Mouse (Mus musculus) stomach, embryonic 16.5 days (tissue): ENCODE results near the gene Reep6. TPM values are rescaled to one million over a fixed set of nuclear protein-coding genes. Genes with fewer than 3 reads are reported as not detected.

Source experiments
- ATAC-seq: fragments of 200-750 bp; cut with Nextera tagmentation; 2 replicates; pipeline ENCODE4 v1.8.0; 2017; ENCODE audit warnings: moderate number of reproducible peaks, moderate TSS enrichment; ENCODE audit not compliant: insufficient read depth, low FRiP score
- H3K27ac ChIP-seq: fragments of 300-500 bp; sonication (generic); 2 replicates; pipeline ENCODE4 v1.5.1; 2014; ENCODE audit warnings: low read length
- H3K27me3 ChIP-seq: fragments of 300-500 bp; sonication (generic); 2 replicates; pipeline ENCODE4 v1.6.1; 2014; ENCODE audit warnings: low read length, control low read depth, mixed read lengths; ENCODE audit not compliant: control insufficient read depth, insufficient read depth
- H3K36me3 ChIP-seq: fragments of 300-500 bp; sonication (generic); 2 replicates; pipeline ENCODE4 v1.6.1; 2014; ENCODE audit warnings: low read length; ENCODE audit not compliant: control insufficient read depth, insufficient read depth
- H3K4me1 ChIP-seq: fragments of 300-500 bp; sonication (generic); 2 replicates; pipeline ENCODE4 v1.6.1; 2014; ENCODE audit warnings: low read length, control low read depth, mixed read lengths; ENCODE audit not compliant: control insufficient read depth, insufficient read depth
- H3K4me2 ChIP-seq: fragments of 300-500 bp; sonication (generic); 2 replicates; pipeline ENCODE4 v1.6.1; 2014; ENCODE audit warnings: low read depth, low read length, mixed read lengths
- H3K4me3 ChIP-seq: fragments of 300-500 bp; sonication (generic); replicated peaks from 2 replicates; pipeline ENCODE4 v1.5.1; 2014; ENCODE audit warnings: mild to moderate bottlenecking, low read length
- H3K9ac ChIP-seq: fragments of 300-500 bp; sonication (generic); 2 replicates; pipeline ENCODE4 v1.6.1; 2014; ENCODE audit warnings: low read length
- H3K9me3 ChIP-seq: fragments of 300-500 bp; sonication (generic); replicated peaks from 2 replicates; pipeline ENCODE4 v1.6.1; 2016; ENCODE audit warnings: low read length, control low read depth; ENCODE audit not compliant: control insufficient read depth
- WGBS: fragments of 180-500 bp; shearing (Covaris S2); extraction: QIAGEN DNeasy Blood & Tissue Kit; methylation state at CpG from one replicate; pipeline ENCODE4 v1.1.7; 2014; 5-methylcytosine and 5-hydroxymethylcytosine counted together
- polyA plus RNA-seq: library from polyadenylated mRNA; unstranded; fragments of >200 nt; fragmentation: Nextera tagmentation; extraction: Ambion mirVana; gene quantifications from 2 replicates; pipeline ENCODE4 v1.2.1, GENCODE M21; 2015

Gene Reep6
- polyA plus RNA-seq, 1 experiment from 2014 or later, result 45.2 TPM

GRCm38 (mm10) chr10:80312586-80313504 lies 16.9 kb upstream of the Reep6 start:
- 0 out of 2 replicates have a peak overlapping the region, but pooled peaks have one; percentile 60 for H3K9ac ChIP-seq
- no peak for ATAC-seq

GRCm38 (mm10) chr10:80313627-80314201 lies 16.0 kb upstream of the Reep6 start:
- peak; percentile 49; the same call in 1 of the 2 replicates for ATAC-seq
- peaks cover 5% of the 10 kb centered on the region; the same call in 1 of the 2 replicates for H3K36me3 ChIP-seq
- 40% methylated on average over 20 of the region's 20 CpGs for WGBS
- H3K9me3 ChIP-seq, result no peaks in the 10 kb centered on the region
- H3K4me1 ChIP-seq, result peaks cover 13% of the 10 kb centered on the region
- peak overlapping the region; percentile 17; the same call in 1 of the 2 replicates for H3K4me2 ChIP-seq
- peak overlapping the region; percentile 60 for H3K9ac ChIP-seq
- H3K4me3 ChIP-seq, result 0 out of 2 replicates have a peak overlapping the region, but pooled peaks have one; percentile 5
- peaks cover 56% of the 10 kb centered on the region for H3K27me3 ChIP-seq
- H3K27ac ChIP-seq, result peak overlapping the region; percentile 57

More at GRCm38 (mm10) chr10:80312586-80313504, 16.9 kb upstream of the Reep6 start:
- no peaks in the 10 kb centered on the region for H3K9me3 ChIP-seq
- H3K27me3 ChIP-seq, result peaks cover 56% of the 10 kb centered on the region
- H3K4me2 ChIP-seq, result no peak overlapping the region
- H3K4me1 ChIP-seq, result peaks cover 13% of the 10 kb centered on the region
- 60% methylated on average over 54 of the region's 54 CpGs for WGBS
- H3K4me3 ChIP-seq, result no peak overlapping the region
- H3K27ac ChIP-seq, result no peak overlapping the region
- H3K36me3 ChIP-seq, result peaks cover 4% of the 10 kb centered on the region; the same call in 1 of the 2 replicates

- H3K4me3 ChIP-seq, result no peak overlapping the region
- H3K9ac ChIP-seq, result no peak overlapping the region
- peaks cover 5% of the 10 kb centered on the region; the same call in 1 of the 2 replicates for H3K36me3 ChIP-seq
- no peak overlapping the region for H3K4me2 ChIP-seq
- WGBS, result 47% methylated on average over 16 of the region's 16 CpGs
- no peaks in the 10 kb centered on the region for H3K9me3 ChIP-seq
- no peak overlapping the region for H3K27ac ChIP-seq
- peaks cover 16% of the 10 kb centered on the region for H3K4me1 ChIP-seq
- ATAC-seq, result no peak
- peaks cover 53% of the 10 kb centered on the region for H3K27me3 ChIP-seq
Measured at GRCm38 (mm10) chr10:80314494-80315001, 15.2 kb upstream of the Reep6 start.

DNA sequence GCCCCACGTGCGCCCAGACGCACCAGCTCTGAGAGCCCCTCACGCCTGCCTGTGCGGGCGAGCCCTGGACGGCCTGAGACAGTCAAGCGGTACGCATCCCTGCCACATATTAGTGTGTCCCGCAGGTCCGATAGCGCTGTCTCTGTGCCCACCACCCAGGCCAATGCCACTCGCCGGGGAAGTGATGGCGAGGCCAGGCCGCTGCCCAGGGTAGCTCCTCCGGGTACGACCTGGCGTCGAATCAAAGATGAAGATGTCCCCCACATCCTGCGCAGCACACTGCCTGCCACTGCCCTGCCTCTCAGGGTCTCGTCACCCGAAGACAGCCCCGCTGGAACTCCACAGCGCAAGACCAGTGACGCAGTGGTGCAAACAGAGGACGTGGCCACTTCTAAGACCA lies 14.4 kb upstream of the Reep6 start:
- H3K9ac ChIP-seq, result 0 out of 2 replicates have a peak overlapping the region, but pooled peaks have one; percentile 1
- H3K36me3 ChIP-seq, result peaks cover 5% of the 10 kb centered on the region; the same call in 1 of the 2 replicates
- no peak overlapping the region for H3K4me3 ChIP-seq
- H3K4me2 ChIP-seq, result no peak overlapping the region
- peaks cover 18% of the 10 kb centered on the region for H3K4me1 ChIP-seq
- no peaks in the 10 kb centered on the region for H3K9me3 ChIP-seq
- 47% methylated on average over 27 of the region's 27 CpGs for WGBS
- H3K27ac ChIP-seq, result no peak overlapping the region
- ATAC-seq, result no peak
- peaks cover 53% of the 10 kb centered on the region for H3K27me3 ChIP-seq

- peaks cover 5% of the 10 kb centered on the region; the same call in 1 of the 2 replicates for H3K36me3 ChIP-seq
- H3K27ac ChIP-seq, result no peak overlapping the region
- H3K4me1 ChIP-seq, result peaks cover 22% of the 10 kb centered on the region
- no peak for ATAC-seq
- no peak overlapping the region for H3K9ac ChIP-seq
- WGBS, result 23% methylated on average over 11 of the region's 11 CpGs
- H3K4me3 ChIP-seq, result no peak overlapping the region
- H3K27me3 ChIP-seq, result peaks cover 49% of the 10 kb centered on the region
- no peak overlapping the region for H3K4me2 ChIP-seq
- no peaks in the 10 kb centered on the region for H3K9me3 ChIP-seq
Measured at GRCm38 (mm10) chr10:80316359-80316781, 13.4 kb upstream of the Reep6 start.

- Histone ChIP-seq H3K4me2 (no peak overlapping the region), H3K4me1 (peaks cover 22% of the 10 kb centered on the region), H3K4me3 (no peak overlapping the region), H3K9ac (no peak overlapping the region), H3K27me3 (peaks cover 43% of the 10 kb centered on the region), H3K27ac (no peak overlapping the region), H3K9me3 (no peaks in the 10 kb centered on the region), H3K36me3 (peaks cover 5% of the 10 kb centered on the region; the same call in 1 of the 2 replicates)
- 58% methylated on average over 10 of the region's 10 CpGs for WGBS
- ATAC-seq, result no peak
Measured at GRCm38 (mm10) chr10:80317011-80317410, 12.7 kb upstream of the Reep6 start.

- peak; percentile 51; the same call in 1 of the 2 replicates for ATAC-seq
- Histone ChIP-seq H3K9ac (peak within 1 kb of the TSS; percentile 74), H3K27me3 (peaks cover 12% of the 10 kb centered on the region), H3K27ac (peak within 1 kb of the TSS; percentile 72; the same call in 1 of the 2 replicates), H3K4me2 (peak within 1 kb of the TSS; percentile 57), H3K4me1 (peaks cover 13% of the 10 kb centered on the region; the same call in 1 of the 2 replicates), H3K9me3 (no peaks in the 10 kb centered on the region), H3K36me3 (peaks cover 5% of the 10 kb centered on the region; the same call in 1 of the 2 replicates), H3K4me3 (peak within 1 kb of the TSS; percentile 56)
- WGBS, result under 1% methylated on average over 34 of the region's 34 CpGs
Measured at GRCm38 (mm10) chr10:80320340-80320760, 9.4 kb upstream of the Reep6 start, which contains the start of gene 2310011J03Rik. TSS of gene 2310011J03Rik (minus strand) at chr10:80320537.

- H3K9ac ChIP-seq, result no peak overlapping the region; the same call in 1 of the 2 replicates
- peak overlapping the region; percentile 20; the same call in 1 of the 2 replicates for H3K4me2 ChIP-seq
- 75% methylated on average over 6 of the region's 6 CpGs for WGBS
- peak overlapping the region; percentile 5; the same call in 1 of the 2 replicates for H3K27ac ChIP-seq
- H3K36me3 ChIP-seq, result peaks cover 5% of the 10 kb centered on the region; the same call in 1 of the 2 replicates
- no peak for ATAC-seq
- no peaks in the 10 kb centered on the region for H3K9me3 ChIP-seq
- H3K27me3 ChIP-seq, result peaks cover 6% of the 10 kb centered on the region
- no peak overlapping the region for H3K4me3 ChIP-seq
- H3K4me1 ChIP-seq, result peaks cover 13% of the 10 kb centered on the region; the same call in 1 of the 2 replicates
Measured at GRCm38 (mm10) chr10:80321014-80321669, 8.6 kb upstream of the Reep6 start.
